Mouse (Mus musculus) CH12.LX (cell line): ENCODE results near the gene Dbil5. TPM values are rescaled to one million over a fixed set of nuclear protein-coding genes. Genes with fewer than 3 reads are reported as not detected.

Experiments
- DNase-seq: peaks from one replicate; pipeline ENCODE4 v3.0.0-alpha.2; 2013; ENCODE audit errors: extremely low read depth
- H3K27ac ChIP-seq: 2 replicates; pipeline ENCODE4 v1.5.1; 2012; ENCODE audit warnings: low read depth, mild to moderate bottlenecking, control low read depth, moderate library complexity; ENCODE audit not compliant: insufficient read depth
- H3K27me3 ChIP-seq: replicated peaks from 2 replicates; pipeline ENCODE3; 2012; ENCODE audit warnings: inconsistent platforms
- H3K36me3 ChIP-seq, 2 experiments: replicated peaks in 1 of 2; 2 replicates each; pipeline versions ENCODE3 to v1.6.1; 2012; ENCODE audit warnings: inconsistent platforms in 1 of 2, low read length in 1 of 2, mild to moderate bottlenecking in 1 of 2, mixed read lengths in 1 of 2, moderate library complexity in 1 of 2; ENCODE audit not compliant: control insufficient read depth in 1 of 2, insufficient read depth in 1 of 2
- H3K4me1 ChIP-seq, 2 experiments: 2 replicates each; pipeline ENCODE4 v1.6.1; 2012; ENCODE audit warnings: inconsistent platforms in 1 of 2, moderate library complexity in 1 of 2; ENCODE audit not compliant: insufficient read depth in 2 of 2, control insufficient read depth in 1 of 2
- H3K4me2 ChIP-seq: 2 replicates; pipeline ENCODE4 v1.6.1; 2012; ENCODE audit warnings: low read depth, mild to moderate bottlenecking, control low read depth; ENCODE audit not compliant: poor library complexity, insufficient read depth, severe bottlenecking
- H3K4me3 ChIP-seq, 3 experiments: fragments of 150-350 bp in 1 of 3; sonication (generic) in 1 of 3; replicated peaks in 1 of 3; 2 replicates each; pipeline versions ENCODE3 to v1.5.1; 2011 to 2012; ENCODE audit warnings: low read depth in 2 of 3, low read length in 2 of 3, mild to moderate bottlenecking in 2 of 3, moderate library complexity in 2 of 3, control low read depth in 1 of 3, improper control_type of control experiment in 1 of 3, inconsistent platforms in 1 of 3, mixed read lengths in 1 of 3; ENCODE audit not compliant: poor library complexity in 1 of 3
- H3K79me2 ChIP-seq: replicated peaks from 2 replicates; pipeline ENCODE4 v1.6.1; 2012; ENCODE audit warnings: mild to moderate bottlenecking, moderate library complexity; ENCODE audit not compliant: control insufficient read depth, poor library complexity, insufficient read depth, severe bottlenecking; ENCODE audit errors: extremely low read depth
- H3K9ac ChIP-seq: 2 replicates; pipeline ENCODE4 v1.6.1; 2012; ENCODE audit warnings: low read depth, mild to moderate bottlenecking, control low read depth, moderate library complexity; ENCODE audit not compliant: insufficient read depth
- H3K9me3 ChIP-seq: replicated peaks from 2 replicates; pipeline ENCODE3; 2012; ENCODE audit warnings: low read length, inconsistent platforms, mixed read lengths
- CHD1 ChIP-seq: IDR thresholded peaks from 2 replicates; pipeline ENCODE4 v1.6.1; 2012; ENCODE audit warnings: low read depth, low read length, improper control_type of control experiment, inconsistent platforms
- CHD2 ChIP-seq: IDR thresholded peaks from 2 replicates; pipeline ENCODE4 v1.6.1; 2011; ENCODE audit warnings: low read length, improper control_type of control experiment
- CTCF ChIP-seq, 2 experiments: IDR thresholded peaks in 1 of 2; conservative IDR thresholded peaks in 1 of 2; 2 replicates each; pipeline ENCODE4 v1.5.1; 2011 to 2012; ENCODE audit warnings: low read depth in 2 of 2, low read length in 2 of 2, improper control_type of control experiment in 1 of 2, inconsistent platforms in 1 of 2, mild to moderate bottlenecking in 1 of 2, moderate library complexity in 1 of 2
- ELF1 ChIP-seq: IDR thresholded peaks from 2 replicates; pipeline ENCODE4 v1.6.1; 2014; ENCODE audit warnings: low read depth, mild to moderate bottlenecking, inconsistent platforms, low read length, improper control_type of control experiment
- ETS1 ChIP-seq: conservative IDR thresholded peaks from 2 replicates; pipeline ENCODE4 v1.6.1; 2012; ENCODE audit warnings: low read depth, mild to moderate bottlenecking, inconsistent platforms, low read length, improper control_type of control experiment, moderate library complexity
- GABPA ChIP-seq: IDR thresholded peaks from 2 replicates; pipeline ENCODE4 v1.6.1; 2012; ENCODE audit warnings: low read depth, low read length, improper control_type of control experiment, inconsistent platforms; ENCODE audit not compliant: insufficient replicate concordance
- HCFC1 ChIP-seq: IDR thresholded peaks from 2 replicates; pipeline ENCODE4 v1.6.1; 2012; ENCODE audit warnings: low read depth, mild to moderate bottlenecking, inconsistent platforms, low read length, improper control_type of control experiment
- JUN ChIP-seq: IDR thresholded peaks from 2 replicates; pipeline ENCODE4 v1.6.1; 2011; ENCODE audit warnings: low read depth, mild to moderate bottlenecking, low read length, improper control_type of control experiment, moderate library complexity; ENCODE audit not compliant: insufficient read depth
- MAFK ChIP-seq: IDR thresholded peaks from 2 replicates; pipeline ENCODE4 v1.6.1; 2011; ENCODE audit warnings: low read length, improper control_type of control experiment; ENCODE audit not compliant: insufficient replicate concordance
- MAX ChIP-seq: IDR thresholded peaks from 2 replicates; pipeline ENCODE4 v1.6.1; 2011; ENCODE audit warnings: low read length, improper control_type of control experiment
- MAZ ChIP-seq: IDR thresholded peaks from 2 replicates; pipeline ENCODE4 v1.6.1; 2012; ENCODE audit warnings: low read depth, mild to moderate bottlenecking, inconsistent platforms, low read length, improper control_type of control experiment, moderate library complexity
- MXI1 ChIP-seq: IDR thresholded peaks from 2 replicates; pipeline ENCODE4 v1.6.1; 2011; ENCODE audit warnings: mild to moderate bottlenecking, low read depth, low read length, improper control_type of control experiment
- MYC ChIP-seq: IDR thresholded peaks from 2 replicates; pipeline ENCODE4 v1.6.1; 2011; ENCODE audit warnings: low read depth, mild to moderate bottlenecking, improper control_type of control experiment, low read length
- NRF1 ChIP-seq: IDR thresholded peaks from 2 replicates; pipeline ENCODE4 v1.6.1; 2014; ENCODE audit warnings: low read depth, mild to moderate bottlenecking, inconsistent platforms, low read length, improper control_type of control experiment, moderate library complexity
- POLR2A ChIP-seq: IDR thresholded peaks from 2 replicates; pipeline ENCODE4 v1.6.1; 2011; ENCODE audit warnings: low read depth, mild to moderate bottlenecking, improper control_type of control experiment, low read length
- RAD21 ChIP-seq: IDR thresholded peaks from 2 replicates; pipeline ENCODE4 v1.6.1; 2011; ENCODE audit warnings: low read depth, mild to moderate bottlenecking, low read length, improper control_type of control experiment, moderate library complexity
- SMC3 ChIP-seq: IDR thresholded peaks from 2 replicates; pipeline ENCODE4 v1.6.1; 2011; ENCODE audit warnings: low read depth, low read length, improper control_type of control experiment
- TBP ChIP-seq: conservative IDR thresholded peaks from 2 replicates; pipeline ENCODE4 v1.6.1; 2011; ENCODE audit warnings: low read depth, low read length, improper control_type of control experiment
- USF2 ChIP-seq: conservative IDR thresholded peaks from 2 replicates; pipeline ENCODE4 v1.6.1; 2011; ENCODE audit warnings: low read depth, low read length, improper control_type of control experiment
- ZKSCAN1 ChIP-seq: IDR thresholded peaks from 2 replicates; pipeline ENCODE4 v1.6.1; 2012; ENCODE audit warnings: low read depth, inconsistent platforms, low read length, improper control_type of control experiment, borderline replicate concordance
- ZNF384 ChIP-seq: IDR thresholded peaks from 2 replicates; pipeline ENCODE4 v1.6.1; 2012; ENCODE audit warnings: low read depth, low read length, improper control_type of control experiment, inconsistent platforms
- dilution Hi-C: fragments of 300-500 bp; cut with MboI; formaldehyde crosslinking; loops from 2 replicates; pipeline ENCODE4 v1.14.3; 2020; ENCODE audit warnings: low sequenced_read_pairs; ENCODE audit not compliant: extremely low pct_unique_long_range_greater_than_20kb, extremely low pct_ligation_motif_present
- in situ Hi-C: fragments of 300-500 bp; cut with MboI; formaldehyde crosslinking; loops from 3 replicates; pipeline ENCODE4 v1.14.3; 2019; ENCODE audit warnings: low sequenced_read_pairs, low pct_ligation_motif_present, low pct_unique_long_range_greater_than_20kb, mixed read lengths
- polyA plus RNA-seq: library from polyadenylated mRNA; unstranded; fragments of >175 nt; gene quantifications from 2 replicates; pipeline ENCODE4 v1.2.1, GENCODE M21; 2012; ENCODE audit warnings: low read depth; ENCODE audit not compliant: insufficient read length
- total RNA-seq, 2 experiments: library from RNA; depleted of rRNA; stranded (reverse); fragments of 300-350 nt in 1 of 2; fragments of >200 nt in 1 of 2; gene quantifications; 2 replicates each; pipeline ENCODE4 v1.2.3; 2012 to 2014

Gene Dbil5
- total and polyA plus RNA-seq, 3 experiments: 1.4 to 1.6 TPM; not detected in 1

DNA sequence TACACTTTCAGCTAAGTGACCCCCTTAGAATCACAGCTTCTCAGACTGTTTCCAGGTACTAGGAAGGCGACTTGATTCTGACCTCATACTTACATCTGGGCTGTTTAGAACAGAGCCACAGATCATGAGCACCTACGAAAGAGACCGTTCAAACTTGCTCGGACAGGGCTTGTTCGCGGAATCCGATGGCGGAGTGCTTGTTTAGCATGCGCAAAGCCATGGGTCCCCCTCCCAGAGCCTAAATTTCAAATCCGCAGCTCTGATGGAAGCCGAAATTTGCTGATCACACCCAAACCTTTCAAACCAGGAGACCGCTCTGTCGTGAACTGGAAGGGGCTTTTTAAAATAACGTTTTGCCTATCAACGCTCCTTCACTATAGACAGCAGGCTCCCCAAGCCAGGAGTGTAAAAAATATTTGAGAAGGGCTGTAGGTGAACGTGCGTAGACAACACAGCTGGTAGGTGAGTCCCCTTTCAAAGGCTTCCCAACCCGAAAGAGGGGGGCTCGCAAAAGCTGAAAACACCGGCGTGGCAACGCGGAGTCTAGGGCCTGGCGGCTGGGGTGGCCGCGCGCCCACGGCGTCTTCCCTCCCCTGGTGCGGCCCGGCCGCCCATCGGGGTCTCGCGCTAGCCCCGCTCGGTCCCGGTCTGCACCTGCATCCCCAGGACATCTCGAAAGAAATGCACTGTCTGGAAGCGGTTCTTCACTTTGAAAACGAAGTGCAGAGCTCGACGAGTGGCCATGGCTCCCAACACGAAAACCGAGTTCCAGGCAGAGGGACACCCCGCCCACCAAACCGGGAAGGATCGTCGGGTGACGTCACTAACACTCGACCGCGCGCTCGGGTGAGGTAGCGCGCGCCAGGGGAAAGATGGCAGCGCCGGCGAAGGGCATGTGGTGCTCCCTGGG, 25.7 kb downstream of the Dbil5 start, which contains the start of the genes Mrm3 and Glod4 (continued):
- TF ChIP-seq ETS1 (0 out of 2 replicates have a peak, but pooled peaks have one; percentile 11), MAX (peak; percentile 93), USF2 (no peak), HCFC1 (peak; percentile 92), POLR2A (peak; percentile 98), MAFK (no peak)
- TF ChIP-seq, all 38 proteins: peak for 24

DNA sequence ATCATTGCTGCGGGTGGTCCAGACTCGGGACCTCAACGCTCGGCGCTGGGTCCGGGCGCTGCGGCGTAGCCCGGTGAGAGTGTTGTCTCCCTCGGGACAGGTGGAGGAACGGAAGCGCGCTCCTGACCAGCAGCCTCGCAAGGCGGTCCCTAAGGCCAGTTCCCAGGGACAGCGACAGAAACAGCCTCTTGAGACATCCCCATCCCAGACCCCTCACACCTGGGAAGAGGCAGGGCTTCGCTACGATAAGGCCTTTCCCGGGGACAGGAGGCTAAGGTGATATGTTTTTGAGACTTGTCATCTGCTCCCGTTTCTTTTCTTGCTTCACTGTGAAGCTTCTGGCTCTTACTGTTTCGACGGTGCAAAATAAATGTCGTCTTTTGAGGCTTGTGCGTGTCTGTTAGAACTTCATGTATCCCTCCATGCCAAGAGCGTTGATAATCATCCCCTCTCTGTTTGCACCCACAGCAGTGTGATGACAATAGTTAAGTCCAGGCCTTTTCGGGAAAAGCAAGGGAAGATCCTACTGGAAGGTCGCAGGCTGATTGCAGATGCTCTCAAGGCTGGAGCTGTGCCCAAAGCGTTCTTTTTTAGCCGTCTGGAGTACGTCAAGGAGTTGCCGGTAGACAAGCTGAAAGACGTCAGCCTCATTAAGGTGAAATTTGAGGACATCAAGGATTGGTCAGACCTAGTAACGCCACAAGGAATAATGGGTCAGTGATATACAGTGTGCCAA, 26.6 kb downstream of the Dbil5 start:
- H3K27ac ChIP-seq: no peak overlapping the region
- H3K9ac ChIP-seq: peak overlapping the region; percentile 52
- in situ Hi-C loops: no loop called here
- dilution Hi-C loops: no loop called here
- peak overlapping the region; percentile 92 for H3K4me2 ChIP-seq
- H3K27me3 ChIP-seq: no peaks in the 10 kb centered on the region
- H3K79me2 ChIP-seq: peaks cover 18% of the 10 kb centered on the region
- peak overlapping the region; percentile 61 to 91 (median 70) for H3K4me3 ChIP-seq
- no peak for DNase-seq
- H3K9me3 ChIP-seq: no peaks in the 10 kb centered on the region
- H3K36me3 ChIP-seq: peaks cover 23 to 63% of the 10 kb centered on the region in 2 experiments
- H3K4me1 ChIP-seq: peaks cover 4 to 41% of the 10 kb centered on the region in 2 experiments
- TF ChIP-seq USF2: no peak
- no peak for TF ChIP-seq NRF1
- TF ChIP-seq CHD1: no peak
- no peak for TF ChIP-seq MAX
- TF ChIP-seq ELF1: no peak
- TF ChIP-seq MYC: no peak; the same call in none of the 2 replicates
- TF ChIP-seq CTCF (conservative IDR thresholded peaks at IDR 0.05 in 1 of 2, IDR thresholded peaks at IDR 0.05 in 1 of 2; ENCODE audit: low read depth in 2 of 2, low read length in 2 of 2): no peak
- TF ChIP-seq HCFC1: no peak
- no peak for TF ChIP-seq MAZ
- TF ChIP-seq ZNF384: no peak
- TF ChIP-seq SMC3: no peak
- no peak for TF ChIP-seq RAD21
- TF ChIP-seq GABPA: no peak
- TF ChIP-seq TBP: no peak
- no peak for TF ChIP-seq MXI1
- no peak for TF ChIP-seq CHD2
- no peak for TF ChIP-seq ZKSCAN1
- TF ChIP-seq JUN: no peak
- TF ChIP-seq, all 38 proteins: peak for 0
